Comparison of ENCODE assay signal across 9 mouse cellular contexts in genomic region chr6:85916596-85916995, GRCm38 (mm10). TPM values are rescaled to one million over a fixed set of nuclear protein-coding genes. Genes with fewer than 3 reads are reported as not detected.
A peak's percentile ranks its signal among the peaks of the same experiment; 100 is the strongest.
DNase-seq lines count a peak whose midpoint lies in the region; ATAC-seq and TF ChIP-seq lines count a peak whose summit lies in the region.
"Had no signal": no experiment of that assay in that cellular context is flagged by ENCODE, and none has a peak within 500 bp of the region (broad histone marks: within the 10 kb centered on the region; RNA-seq: fewer than 3 reads in every experiment).

No protein-coding gene starts in this region.

- TF ChIP-seq POLR2A in cortical plate, adult 2 months (IDR thresholded peaks at IDR 0.05; ENCODE audit: extremely low read depth, insufficient read depth, low read length): no peak

- H3K9ac ChIP-seq in hindbrain, embryonic 16.5 days (ENCODE audit: low read depth, low read length): peak overlapping the region; percentile 79
- H3K9ac ChIP-seq in midbrain, embryonic 14.5 days (replicated peaks; ENCODE audit: low read length): peak overlapping the region; percentile 68

- H3K4me1 ChIP-seq in cortical plate, adult 2 months (ENCODE audit: control insufficient read depth, insufficient read depth, low read length): no peaks in the 10 kb centered on the region
- peaks cover 12% of the 10 kb centered on the region for H3K4me1 ChIP-seq in hindbrain, embryonic 16.5 days (ENCODE audit: control insufficient read depth, insufficient read depth, low read depth, low read length)
- peaks cover 12% of the 10 kb centered on the region for H3K4me1 ChIP-seq in midbrain, embryonic 14.5 days (ENCODE audit: control insufficient read depth, insufficient read depth, low read length)

- no peaks in the 10 kb centered on the region; the same call in 1 of the 2 replicates for H3K9me3 ChIP-seq in hindbrain, embryonic 16.5 days (ENCODE audit: control insufficient read depth, low read length)
- H3K9me3 ChIP-seq in midbrain, embryonic 14.5 days (ENCODE audit: control insufficient read depth, low read length): no peaks in the 10 kb centered on the region

- peaks cover under 1% of the 10 kb centered on the region; the same call in 1 of the 2 replicates for H3K36me3 ChIP-seq in hindbrain, embryonic 16.5 days (ENCODE audit: control insufficient read depth, insufficient read depth, low read length)
- H3K36me3 ChIP-seq in midbrain, embryonic 14.5 days (ENCODE audit: control insufficient read depth, insufficient read depth, low read length): peaks cover 2% of the 10 kb centered on the region; the same call in 1 of the 2 replicates

- H3K27me3 ChIP-seq in hindbrain, embryonic 16.5 days (replicated peaks; ENCODE audit: control insufficient read depth, insufficient read depth, low read length): no peaks in the 10 kb centered on the region
- H3K27me3 ChIP-seq in midbrain, embryonic 14.5 days (ENCODE audit: control insufficient read depth, insufficient read depth, low read length): no peaks in the 10 kb centered on the region
- H3K27me3 ChIP-seq: Patski had no signal

- no peak for TF ChIP-seq CTCF in cortical plate, adult 2 months (IDR thresholded peaks at IDR 0.05; ENCODE audit: extremely low read depth, insufficient read depth, low read length)

- peak overlapping the region; percentile 93 for H3K4me2 ChIP-seq in hindbrain, embryonic 16.5 days (ENCODE audit: low read length)
- peak overlapping the region; percentile 86 for H3K4me2 ChIP-seq in midbrain, embryonic 14.5 days (ENCODE audit: low read length)

- peak overlapping the region; percentile 49 for H3K4me3 ChIP-seq in cortical plate, adult 2 months (ENCODE audit: insufficient read depth, low read length)
- H3K4me3 ChIP-seq in hindbrain, embryonic 16.5 days (ENCODE audit: low read length): peak overlapping the region; percentile 72
- peak overlapping the region; percentile 61 for H3K4me3 ChIP-seq in midbrain, embryonic 14.5 days (replicated peaks; ENCODE audit: low read depth, low read length)

- no peak for ATAC-seq in hindbrain, embryonic 16.5 days
- ATAC-seq in midbrain, embryonic 14.5 days (ENCODE audit: low FRiP score, low TSS enrichment): no peak

- WGBS in hindbrain, embryonic 16.5 days: 81% methylated on average over 6 of the region's 6 CpGs
- WGBS in midbrain, embryonic 14.5 days: 83% methylated on average over 6 of the region's 6 CpGs

- peak; percentile 81 for DNase-seq in kidney, adult 9 months
- DNase-seq in kidney, adult 11 months: no peak
- no peak for DNase-seq in midbrain, embryonic 14.5 days
- DNase-seq in natural killer cell, adult 2 months (ENCODE audit: low spot score in 2 of 2): no peak
- DNase-seq in T-cell, adult 2 months (ENCODE audit: low spot score): no peak
- no peak for DNase-seq in urinary bladder, adult 18-20 months (ENCODE audit: low spot score in 2 of 2)

- H3K27ac ChIP-seq in cortical plate, adult 2 months (ENCODE audit: insufficient read depth, low read length): no peak overlapping the region
- H3K27ac ChIP-seq in hindbrain, embryonic 16.5 days (ENCODE audit: low read depth, low read length): peak overlapping the region; percentile 89
- H3K27ac ChIP-seq in midbrain, embryonic 14.5 days (replicated peaks; ENCODE audit: low read depth, low read length): peak overlapping the region; percentile 79

RNA-seq across cellular contexts. Expression of gene Nat8f1, which starts 1.1 kb away (rescaled TPM):
- polyA plus RNA-seq in cortical plate, adult 2 months (2012; rRNA removed): 43.9 and 46.0 TPM in 2 replicates
- 20.1 and 20.4 TPM in 2 replicates for polyA plus RNA-seq in hindbrain, embryonic 16.5 days (2015; fragmentation: Nextera tagmentation; extraction: Ambion mirVana)
- 15.5 and 21.7 TPM in 2 replicates for polyA plus RNA-seq in midbrain, embryonic 14.5 days (2014; fragmentation: Nextera tagmentation; extraction: Ambion mirVana)

RNA-seq across cellular contexts. Expression of gene Tprkb, which starts 4.9 kb away (rescaled TPM):
- polyA plus RNA-seq in cortical plate, adult 2 months (2012; rRNA removed): 109 and 124 TPM in 2 replicates
- 49.3 and 53.3 TPM in 2 replicates for polyA plus RNA-seq in hindbrain, embryonic 16.5 days (2015; fragmentation: Nextera tagmentation; extraction: Ambion mirVana)
- 49.1 and 50.7 TPM in 2 replicates for polyA plus RNA-seq in midbrain, embryonic 14.5 days (2014; fragmentation: Nextera tagmentation; extraction: Ambion mirVana)

RNA-seq across cellular contexts. Expression of gene Nat8f4, which starts 11.9 kb away (rescaled TPM):
- polyA plus RNA-seq in cortical plate, adult 2 months (2012; rRNA removed): 11.6 and 12.0 TPM in 2 replicates
- 7.4 and 7.7 TPM in 2 replicates for polyA plus RNA-seq in hindbrain, embryonic 16.5 days (2015; fragmentation: Nextera tagmentation; extraction: Ambion mirVana)
- polyA plus RNA-seq in midbrain, embryonic 14.5 days (2014; fragmentation: Nextera tagmentation; extraction: Ambion mirVana): 4.1 and 8.6 TPM in 2 replicates

RNA-seq across cellular contexts. Expression of gene Dusp11, which starts 44.9 kb away (rescaled TPM):
- polyA plus RNA-seq in cortical plate, adult 2 months (2012; rRNA removed): 94.9 and 97.4 TPM in 2 replicates
- 40.7 and 46.7 TPM in 2 replicates for polyA plus RNA-seq in hindbrain, embryonic 16.5 days (2015; fragmentation: Nextera tagmentation; extraction: Ambion mirVana)
- 48.8 and 58.5 TPM in 2 replicates for polyA plus RNA-seq in midbrain, embryonic 14.5 days (2014; fragmentation: Nextera tagmentation; extraction: Ambion mirVana)

RNA-seq across cellular contexts. Expression of gene Nat8f2, which starts 47.6 kb away (rescaled TPM):
- 0.36 and 0.40 TPM in 2 replicates for polyA plus RNA-seq in cortical plate, adult 2 months (2012; rRNA removed)
- not detected in 2 replicates for polyA plus RNA-seq in hindbrain, embryonic 16.5 days (2015; fragmentation: Nextera tagmentation; extraction: Ambion mirVana)
- polyA plus RNA-seq in midbrain, embryonic 14.5 days (2014; fragmentation: Nextera tagmentation; extraction: Ambion mirVana): not detected in 2 replicates
